Mouse (Mus musculus): ENCODE data around the gene Tmem150b. TPM values are rescaled to one million over a fixed set of nuclear protein-coding genes. Genes with fewer than 3 reads are reported as not detected.

Tmem150b gene
- polyA plus RNA-seq, 1 experiment from 2014 or later, result 0.24 TPM

DNA sequence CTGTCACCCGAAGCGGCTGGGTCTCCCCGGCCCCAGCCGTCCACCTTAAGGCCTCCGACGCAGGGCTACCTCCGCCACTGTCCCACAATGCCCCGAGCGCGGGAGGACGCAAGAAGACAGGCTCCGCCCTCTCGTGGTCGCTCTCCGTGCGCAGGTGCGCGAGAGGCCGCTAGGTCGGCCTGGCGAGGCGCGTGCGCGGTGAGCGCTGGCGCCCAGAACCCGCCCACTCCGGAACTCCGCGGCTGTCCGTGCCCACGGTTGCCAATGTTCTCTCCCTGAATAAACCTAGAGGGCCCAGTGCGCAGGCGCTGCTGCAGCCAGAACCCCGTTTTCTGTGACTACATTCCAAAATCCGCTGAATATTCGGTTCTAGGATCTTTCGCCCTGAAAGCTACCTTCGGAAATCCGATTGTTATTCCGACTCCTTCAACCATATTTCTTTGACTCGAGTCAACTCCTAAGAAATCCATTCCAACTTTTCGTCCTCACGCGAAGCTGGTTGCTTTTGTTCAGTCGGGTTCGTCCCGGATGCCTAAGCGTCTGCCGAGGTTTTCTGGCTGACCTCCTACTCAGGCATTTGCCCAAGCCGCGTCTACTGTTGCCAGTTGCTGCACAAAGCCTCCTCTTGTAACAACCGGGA is 66.0 kb downstream of the Tmem150b start, which contains the start of gene Ppp6r1:
Gene Ppp6r1, minus strand, starts transcription at position 108 of the 640 bp plus-strand sequence.
- Histone ChIP-seq H3K4me3 (peak within 1 kb of the TSS; percentile 83), H3K4me2 (peak within 1 kb of the TSS; percentile 78), H3K4me1 (peaks cover 43% of the 10 kb centered on the region), H3K36me3 (peaks cover 17% of the 10 kb centered on the region), H3K9ac (peak within 1 kb of the TSS; percentile 94), H3K27me3 (no peaks in the 10 kb centered on the region), H3K9me3 (no peaks in the 10 kb centered on the region), H3K27ac (peak within 1 kb of the TSS; percentile 97)
- peak; percentile 97 for ATAC-seq (ENCODE audit: insufficient number of reproducible peaks, insufficient read depth, low FRiP score, low TSS enrichment, low read depth)
- under 1% methylated on average over 54 of the region's 54 CpGs for WGBS

- Histone ChIP-seq H3K9me3 (no peaks in the 10 kb centered on the region), H3K4me2 (peak overlapping the region; percentile 78), H3K4me3 (peak overlapping the region; percentile 83), H3K27me3 (no peaks in the 10 kb centered on the region), H3K4me1 (peaks cover 49% of the 10 kb centered on the region), H3K27ac (peak overlapping the region; percentile 97), H3K9ac (peak overlapping the region; percentile 94), H3K36me3 (peaks cover 10% of the 10 kb centered on the region)
- WGBS, result under 1% methylated on average over 78 of the region's 78 CpGs
- ATAC-seq (ENCODE audit: insufficient number of reproducible peaks, insufficient read depth, low FRiP score, low TSS enrichment, low read depth), result peak; percentile 46
These were observed 66.7 kb downstream of the Tmem150b start for GRCm38 (mm10) chr7:4658128-4658907.

- no peak for ATAC-seq (ENCODE audit: insufficient number of reproducible peaks, insufficient read depth, low FRiP score, low TSS enrichment, low read depth)
- Histone ChIP-seq H3K36me3 (peaks cover 10% of the 10 kb centered on the region), H3K4me3 (peak overlapping the region; percentile 83), H3K4me1 (peaks cover 51% of the 10 kb centered on the region), H3K9me3 (no peaks in the 10 kb centered on the region), H3K27me3 (no peaks in the 10 kb centered on the region), H3K4me2 (peak overlapping the region; percentile 78), H3K9ac (peak overlapping the region; percentile 94), H3K27ac (no peak overlapping the region)
- 46% methylated on average over 9 of the region's 9 CpGs for WGBS
These were observed 67.4 kb downstream of the Tmem150b start for GRCm38 (mm10) chr7:4657521-4658127.

Other genes with a start within 250 kb of the Tmem150b start
- gene Ppp1r12c, start 223.6 kb downstream of the Tmem150b start, polyA plus RNA-seq (2015; fragmentation: Nextera tagmentation; extraction: Ambion mirVana), result 45.9 and 48.2 TPM in 2 replicates
- 57.6 and 63.3 TPM in 2 replicates for gene Tnnt1, start 208.9 kb downstream of the Tmem150b start, polyA plus RNA-seq (2015; fragmentation: Nextera tagmentation; extraction: Ambion mirVana)
- 4.7 and 11.8 TPM in 2 replicates for gene Tnni3, start 201.0 kb downstream of the Tmem150b start, polyA plus RNA-seq (2015; fragmentation: Nextera tagmentation; extraction: Ambion mirVana)
- 1.4 and 2.4 TPM in 2 replicates for gene Dnaaf3, start 192.8 kb downstream of the Tmem150b start, polyA plus RNA-seq (2015; fragmentation: Nextera tagmentation; extraction: Ambion mirVana)
- gene Syt5, start 177.7 kb downstream of the Tmem150b start, polyA plus RNA-seq (2015; fragmentation: Nextera tagmentation; extraction: Ambion mirVana), result 8.3 and 9.1 TPM in 2 replicates
- 0.14 TPM in 1 of 2 replicates, not detected in the other for gene Ptprh, start 121.2 kb downstream of the Tmem150b start, polyA plus RNA-seq (2015; fragmentation: Nextera tagmentation; extraction: Ambion mirVana)
- gene Tmem86b, start 93.8 kb downstream of the Tmem150b start, polyA plus RNA-seq (2015; fragmentation: Nextera tagmentation; extraction: Ambion mirVana), result 2.0 and 2.2 TPM in 2 replicates
- 10.5 and 14.1 TPM in 2 replicates for gene Ppp6r1, start 66.2 kb downstream of the Tmem150b start, polyA plus RNA-seq (2015; fragmentation: Nextera tagmentation; extraction: Ambion mirVana)
- gene Hspbp1, start 40.2 kb downstream of the Tmem150b start, polyA plus RNA-seq (2015; fragmentation: Nextera tagmentation; extraction: Ambion mirVana), result 78.4 and 92.3 TPM in 2 replicates
- gene Brsk1, start 34.6 kb downstream of the Tmem150b start, polyA plus RNA-seq (2015; fragmentation: Nextera tagmentation; extraction: Ambion mirVana), result 2.7 and 3.1 TPM in 2 replicates
- 62.0 and 64.3 TPM in 2 replicates for gene Kmt5c, start 14.9 kb upstream of the Tmem150b start, polyA plus RNA-seq (2015; fragmentation: Nextera tagmentation; extraction: Ambion mirVana)
- gene Cox6b2, start 27.8 kb upstream of the Tmem150b start, polyA plus RNA-seq (2015; fragmentation: Nextera tagmentation; extraction: Ambion mirVana), result 53.3 and 75.6 TPM in 2 replicates
- gene Fam71e2, start 46.1 kb upstream of the Tmem150b start, polyA plus RNA-seq (2015; fragmentation: Nextera tagmentation; extraction: Ambion mirVana), result not detected in 2 replicates
- gene Il11, start 57.6 kb upstream of the Tmem150b start, polyA plus RNA-seq (2015; fragmentation: Nextera tagmentation; extraction: Ambion mirVana), result not detected in 2 replicates
- gene Tmem190, start 57.7 kb upstream of the Tmem150b start, polyA plus RNA-seq (2015; fragmentation: Nextera tagmentation; extraction: Ambion mirVana), result not detected in 2 replicates
- gene Tmem238, start 64.4 kb upstream of the Tmem150b start, polyA plus RNA-seq (2015; fragmentation: Nextera tagmentation; extraction: Ambion mirVana), result 6.3 and 7.2 TPM in 2 replicates
- 335 and 398 TPM in 2 replicates for gene Rpl28, start 67.6 kb upstream of the Tmem150b start, polyA plus RNA-seq (2015; fragmentation: Nextera tagmentation; extraction: Ambion mirVana)
- 347 and 400 TPM in 2 replicates for gene Ube2s, start 87.3 kb upstream of the Tmem150b start, polyA plus RNA-seq (2015; fragmentation: Nextera tagmentation; extraction: Ambion mirVana)
- gene Shisa7, start 119.4 kb upstream of the Tmem150b start, polyA plus RNA-seq (2015; fragmentation: Nextera tagmentation; extraction: Ambion mirVana), result 0.39 and 0.63 TPM in 2 replicates
- 5.9 and 6.5 TPM in 2 replicates for gene Isoc2b, start 145.0 kb upstream of the Tmem150b start, polyA plus RNA-seq (2015; fragmentation: Nextera tagmentation; extraction: Ambion mirVana)
- gene Isoc2a, start 151.9 kb upstream of the Tmem150b start, polyA plus RNA-seq (2015; fragmentation: Nextera tagmentation; extraction: Ambion mirVana), result 1.3 TPM in 2 replicates
- gene Gm36210, start 181.3 kb upstream of the Tmem150b start, polyA plus RNA-seq (2015; fragmentation: Nextera tagmentation; extraction: Ambion mirVana), result 0.15 TPM in 1 of 2 replicates, not detected in the other
- gene Zfp628, start 190.0 kb upstream of the Tmem150b start, polyA plus RNA-seq (2015; fragmentation: Nextera tagmentation; extraction: Ambion mirVana), result 4.3 and 4.8 TPM in 2 replicates
- 3.3 and 4.6 TPM in 2 replicates for gene Nat14, start 196.8 kb upstream of the Tmem150b start, polyA plus RNA-seq (2015; fragmentation: Nextera tagmentation; extraction: Ambion mirVana)
- 0.51 and 0.62 TPM in 2 replicates for gene Ssc5d, start 200.5 kb upstream of the Tmem150b start, polyA plus RNA-seq (2015; fragmentation: Nextera tagmentation; extraction: Ambion mirVana)
- gene Sbk2, start 239.2 kb upstream of the Tmem150b start, polyA plus RNA-seq (2015; fragmentation: Nextera tagmentation; extraction: Ambion mirVana), result 0.18 TPM in 1 of 2 replicates, not detected in the other
- 0.08 TPM in 1 of 2 replicates, not detected in the other for gene Sbk3, start 245.9 kb upstream of the Tmem150b start, polyA plus RNA-seq (2015; fragmentation: Nextera tagmentation; extraction: Ambion mirVana)